Mouse (Mus musculus) hindbrain, postnatal 0 days (tissue): Measurements from ENCODE around the gene Grik3. TPM values are rescaled to one million over a fixed set of nuclear protein-coding genes. Genes with fewer than 3 reads are reported as not detected.

ENCODE experiments used
- ATAC-seq: fragments of 200-750 bp; cut with Nextera tagmentation; 2 replicates; pipeline ENCODE4 v1.8.0; 2017; ENCODE audit warnings: mild to moderate bottlenecking, moderate TSS enrichment, moderate library complexity
- DNase-seq: peaks from one replicate; pipeline ENCODE4 v3.0.0-alpha.2; 2015; ENCODE audit warnings: low spot score
- H3K27ac ChIP-seq: fragments of 300-500 bp; sonication (generic); 2 replicates; pipeline ENCODE4 v1.5.1; 2014; ENCODE audit warnings: mild to moderate bottlenecking
- H3K27me3 ChIP-seq: fragments of 300-500 bp; sonication (generic); 2 replicates; pipeline ENCODE4 v1.6.1; 2014; ENCODE audit warnings: low read length, mixed read lengths; ENCODE audit not compliant: insufficient read depth
- H3K36me3 ChIP-seq: fragments of 300-500 bp; sonication (generic); 2 replicates; pipeline ENCODE4 v1.6.1; 2014; ENCODE audit warnings: low read length, mixed read lengths; ENCODE audit not compliant: insufficient read depth
- H3K4me1 ChIP-seq: fragments of 300-500 bp; sonication (generic); 2 replicates; pipeline ENCODE4 v1.6.1; 2014; ENCODE audit warnings: antibody characterized with exemption, low read length, mixed read lengths; ENCODE audit not compliant: insufficient read depth
- H3K4me2 ChIP-seq: fragments of 300-500 bp; sonication (generic); 2 replicates; pipeline ENCODE4 v1.6.1; 2014; ENCODE audit warnings: low read depth, mild to moderate bottlenecking, low read length, moderate library complexity, mixed read lengths
- H3K4me3 ChIP-seq: fragments of 300-500 bp; sonication (generic); 2 replicates; pipeline ENCODE4 v1.5.1; 2014; ENCODE audit warnings: low read length
- H3K9ac ChIP-seq: fragments of 300-500 bp; sonication (generic); replicated peaks from 2 replicates; pipeline ENCODE4 v1.6.1; 2014; ENCODE audit warnings: mild to moderate bottlenecking, low read length, moderate library complexity, mixed read lengths
- H3K9me3 ChIP-seq: fragments of 300-500 bp; sonication (generic); 2 replicates; pipeline ENCODE4 v1.6.1; 2016; ENCODE audit warnings: low read length, mixed read lengths
- CTCF ChIP-seq: IDR thresholded peaks from 2 replicates; pipeline ENCODE4 v1.5.1; 2016; ENCODE audit warnings: antibody characterized with exemption, control low read depth, low read depth
- WGBS: fragments of 180-500 bp; shearing (Covaris S2); extraction: QIAGEN DNeasy Blood & Tissue Kit; methylation state at CpG from one replicate; pipeline ENCODE4 v1.1.7; 2014; 5-methylcytosine and 5-hydroxymethylcytosine counted together
- polyA plus RNA-seq: library from polyadenylated mRNA; unstranded; fragments of >200 nt; fragmentation: Nextera tagmentation; extraction: Ambion mirVana; gene quantifications from 2 replicates; pipeline ENCODE4 v1.2.1, GENCODE M21; 2015
- total RNA-seq: library from RNA; depleted of rRNA; stranded (reverse); fragments of >200 nt; gene quantifications from 2 replicates; pipeline ENCODE4 v1.2.3, GENCODE M21; 2014

Grik3 gene
- total and polyA plus RNA-seq, 2 experiments from 2014 or later, result 4.2 to 32.0 TPM

DNA sequence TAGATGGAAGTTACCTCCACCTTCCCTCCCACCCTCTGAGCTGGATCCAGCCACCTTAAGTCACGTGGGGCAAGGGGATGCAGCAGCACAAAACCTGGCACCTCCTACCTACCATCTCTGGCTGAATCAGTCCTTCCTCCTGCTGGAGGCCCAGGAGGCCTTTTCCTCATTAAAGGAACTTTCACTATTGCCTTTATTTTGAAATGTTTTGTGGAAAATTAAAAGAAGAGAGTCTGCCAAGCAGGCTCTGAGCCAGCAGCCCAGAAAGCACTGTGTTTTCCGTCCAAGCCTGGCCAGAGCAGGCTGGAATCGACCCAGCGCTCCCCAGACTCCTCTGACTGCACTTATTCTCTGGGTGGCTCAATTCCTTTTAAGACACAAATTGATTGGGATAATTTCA is 139.0 kb downstream of the Grik3 start:
- DNase-seq, result peak; percentile 66
- Histone ChIP-seq H3K27me3 (no peaks in the 10 kb centered on the region), H3K4me2 (no peak overlapping the region), H3K9me3 (no peaks in the 10 kb centered on the region), H3K4me1 (peaks cover 7% of the 10 kb centered on the region; the same call in 1 of the 2 replicates), H3K4me3 (no peak overlapping the region), H3K9ac (no peak overlapping the region), H3K36me3 (no peaks in the 10 kb centered on the region), H3K27ac (no peak overlapping the region)
- TF ChIP-seq CTCF, result no peak
- ATAC-seq, result no peak
- 39% methylated on average over 4 of the region's 4 CpGs for WGBS

DNA sequence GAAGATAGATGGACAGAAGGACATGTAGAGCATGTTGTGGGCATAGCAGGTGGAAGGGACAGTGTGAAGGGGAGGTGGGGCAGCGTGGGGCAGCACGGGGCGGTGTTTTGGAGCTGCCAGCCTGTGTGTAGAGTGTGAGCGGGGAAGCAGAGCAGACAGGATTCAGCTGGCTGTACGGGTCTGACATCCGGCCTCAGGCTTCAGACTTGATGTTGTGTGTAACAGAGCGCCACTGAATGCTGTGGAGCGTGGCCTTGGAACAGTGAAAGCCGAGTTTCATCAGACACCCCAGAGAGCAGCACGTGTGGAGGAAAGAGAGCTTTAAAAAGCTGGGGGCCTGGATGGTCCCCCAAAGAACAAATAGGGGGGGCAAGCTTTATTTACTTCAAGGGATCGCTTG is 144.5 kb downstream of the Grik3 start:
- H3K9me3 ChIP-seq, result no peaks in the 10 kb centered on the region
- no peak overlapping the region for H3K4me2 ChIP-seq
- H3K27ac ChIP-seq, result peak overlapping the region; percentile 5; the same call in 1 of the 2 replicates
- no peak for TF ChIP-seq CTCF
- H3K9ac ChIP-seq, result no peak overlapping the region
- ATAC-seq (peak; percentile 72), DNase-seq (no peak)
- H3K27me3 ChIP-seq, result no peaks in the 10 kb centered on the region
- H3K4me3 ChIP-seq, result no peak overlapping the region
- WGBS, result 77% methylated on average over 11 of the region's 11 CpGs
- H3K4me1 ChIP-seq, result peaks cover 16% of the 10 kb centered on the region
- no peaks in the 10 kb centered on the region for H3K36me3 ChIP-seq

DNA sequence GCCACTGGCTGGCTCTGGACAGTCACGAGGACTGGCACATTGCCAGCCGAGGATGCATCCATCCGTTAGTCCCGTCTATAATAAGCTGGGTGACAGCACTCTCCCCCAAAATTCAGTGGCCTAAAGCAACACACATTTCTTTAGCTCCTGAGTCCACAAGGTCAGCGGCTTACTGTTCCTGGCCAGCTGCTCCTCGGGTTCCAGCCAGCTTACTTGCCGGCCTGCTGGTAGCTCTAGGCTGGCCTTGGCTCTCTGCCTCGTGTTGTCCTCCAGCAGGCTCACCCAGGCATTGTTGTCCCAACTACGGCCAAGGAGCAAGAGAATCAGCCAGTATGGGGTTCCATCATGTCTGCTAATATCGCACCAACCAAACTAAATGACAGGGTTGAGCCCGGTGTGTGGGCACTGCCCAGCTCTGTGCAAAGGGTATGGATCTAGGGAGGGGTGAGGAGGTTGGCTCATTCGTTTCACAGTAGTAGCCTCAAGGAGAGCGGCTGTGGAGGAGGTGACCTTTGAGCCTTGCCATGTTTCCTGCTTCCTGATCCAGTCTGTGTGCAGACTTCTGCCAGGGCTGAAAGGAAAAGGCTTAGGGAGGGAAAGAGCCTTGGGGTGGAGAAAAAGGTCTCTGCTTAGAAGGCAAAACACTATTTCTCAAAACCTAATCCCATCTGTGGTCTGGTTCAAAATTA is 146.3 kb downstream of the Grik3 start:
- DNase-seq (peak; percentile 75), ATAC-seq (peak; percentile 54)
- H3K4me2 ChIP-seq, result no peak overlapping the region
- no peaks in the 10 kb centered on the region for H3K27me3 ChIP-seq
- TF ChIP-seq CTCF, result no peak
- WGBS, result 37% methylated on average over 13 of the region's 13 CpGs
- no peak overlapping the region for H3K9ac ChIP-seq
- no peaks in the 10 kb centered on the region for H3K36me3 ChIP-seq
- H3K9me3 ChIP-seq, result no peaks in the 10 kb centered on the region
- 0 out of 2 replicates have a peak overlapping the region, but pooled peaks have one; percentile 36 for H3K27ac ChIP-seq
- peaks cover 11% of the 10 kb centered on the region; the same call in 1 of the 2 replicates for H3K4me1 ChIP-seq
- H3K4me3 ChIP-seq, result no peak overlapping the region

DNA sequence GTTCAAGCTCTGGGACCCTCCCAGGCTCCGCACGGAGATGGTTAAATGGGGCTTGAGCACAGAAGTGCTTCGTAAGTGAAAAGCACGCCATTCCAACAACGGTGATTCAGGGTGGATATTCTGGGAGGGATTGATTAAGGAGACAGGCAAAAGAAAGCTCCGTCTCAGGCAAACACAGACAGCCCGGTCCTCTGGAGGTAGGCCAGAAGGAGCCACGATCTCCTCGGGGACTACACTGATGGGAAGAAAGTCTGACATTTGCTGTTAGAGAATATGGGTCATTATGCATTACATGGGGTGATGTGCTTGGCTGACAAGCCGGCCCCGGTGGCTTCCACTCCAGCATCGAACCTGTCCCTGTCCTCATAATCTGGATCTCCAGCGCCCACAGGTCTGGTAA is 146.9 kb downstream of the Grik3 start:
- no peak overlapping the region for H3K9ac ChIP-seq
- 56% methylated on average over 13 of the region's 13 CpGs for WGBS
- H3K27me3 ChIP-seq, result no peaks in the 10 kb centered on the region
- no peak for DNase-seq
- H3K4me1 ChIP-seq, result peaks cover 11% of the 10 kb centered on the region; the same call in 1 of the 2 replicates
- ATAC-seq, result no peak
- H3K4me2 ChIP-seq, result no peak overlapping the region
- 0 out of 2 replicates have a peak overlapping the region, but pooled peaks have one; percentile 36 for H3K27ac ChIP-seq
- no peak for TF ChIP-seq CTCF
- H3K4me3 ChIP-seq, result no peak overlapping the region
- no peaks in the 10 kb centered on the region for H3K9me3 ChIP-seq
- no peaks in the 10 kb centered on the region for H3K36me3 ChIP-seq

DNA sequence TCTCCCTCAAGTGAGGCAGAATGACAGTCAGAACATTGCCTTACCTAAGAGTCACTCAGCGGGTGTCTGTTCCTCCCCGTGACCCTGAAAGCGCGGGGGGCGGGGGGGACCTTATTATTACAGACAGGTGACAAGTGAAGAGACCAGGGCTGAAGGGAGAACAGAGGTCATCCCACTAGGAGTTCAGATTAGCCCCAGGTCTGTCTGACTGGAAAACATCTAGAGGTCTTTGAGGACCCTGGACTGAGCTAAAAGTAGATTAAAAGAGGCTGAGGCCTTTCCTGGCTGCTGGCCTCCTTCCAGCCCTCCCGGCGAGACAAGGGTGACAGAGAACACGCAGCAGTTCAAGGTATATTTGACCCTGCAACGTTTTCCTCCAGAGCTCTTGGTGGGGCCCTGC is 150.0 kb downstream of the Grik3 start:
- no peaks in the 10 kb centered on the region for H3K27me3 ChIP-seq
- no peaks in the 10 kb centered on the region for H3K9me3 ChIP-seq
- H3K36me3 ChIP-seq, result no peaks in the 10 kb centered on the region
- no peak overlapping the region for H3K9ac ChIP-seq
- no peak overlapping the region for H3K4me2 ChIP-seq
- no peak overlapping the region for H3K27ac ChIP-seq
- no peak for ATAC-seq
- H3K4me1 ChIP-seq, result peaks cover 20% of the 10 kb centered on the region; the same call in 1 of the 2 replicates
- no peak for DNase-seq
- H3K4me3 ChIP-seq, result no peak overlapping the region
- 73% methylated on average over 9 of the region's 9 CpGs for WGBS
- no peak for TF ChIP-seq CTCF

DNA sequence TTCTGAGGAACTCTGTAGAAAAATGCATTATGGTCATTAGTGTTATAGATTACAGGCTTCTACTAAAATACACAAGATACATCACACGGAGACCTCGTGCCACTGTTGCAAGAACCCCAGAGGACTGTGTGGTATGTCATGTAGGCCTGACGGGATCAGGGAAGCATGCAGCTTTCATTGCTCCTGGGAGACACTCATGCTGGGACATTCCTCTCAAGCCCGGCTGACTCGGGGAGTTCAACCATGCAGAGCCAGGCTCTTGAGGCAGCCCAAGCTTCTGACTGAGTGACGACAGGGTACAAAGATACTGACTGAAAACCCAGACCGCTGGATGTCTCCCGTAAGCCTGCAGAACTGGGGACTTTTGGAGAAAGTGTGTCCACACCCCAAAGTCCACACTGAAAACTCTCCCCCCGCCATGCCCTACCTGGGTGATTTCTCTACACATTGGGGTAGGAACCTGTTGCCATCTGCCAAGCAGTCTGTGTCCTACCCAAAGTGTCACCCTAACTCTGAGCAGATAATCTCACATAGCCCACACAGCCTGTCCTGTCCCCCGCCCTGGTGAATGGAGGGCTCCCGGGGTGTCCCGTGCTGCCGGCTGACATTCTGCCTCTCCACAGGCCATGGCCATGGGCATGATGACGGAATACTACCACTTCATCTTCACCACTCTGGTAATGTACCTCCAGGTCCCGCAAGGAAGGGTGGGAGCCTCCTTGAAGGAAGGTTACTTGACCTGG is 150.6 kb downstream of the Grik3 start:
- Histone ChIP-seq H3K27me3 (no peaks in the 10 kb centered on the region), H3K9ac (no peak overlapping the region), H3K36me3 (no peaks in the 10 kb centered on the region), H3K9me3 (no peaks in the 10 kb centered on the region), H3K4me2 (no peak overlapping the region), H3K4me1 (peaks cover 22% of the 10 kb centered on the region; the same call in 1 of the 2 replicates), H3K4me3 (no peak overlapping the region), H3K27ac (no peak overlapping the region)
- ATAC-seq (no peak), DNase-seq (no peak)
- 71% methylated on average over 15 of the region's 15 CpGs for WGBS
- TF ChIP-seq CTCF, result no peak
